Mouse (Mus musculus): ENCODE results near the gene Efcab9. TPM values are rescaled to one million over a fixed set of nuclear protein-coding genes. Genes with fewer than 3 reads are reported as not detected.

Gene Efcab9
- total and polyA plus RNA-seq, 3 experiments, result 0.77 to 1.3 TPM; not detected in 1

DNA sequence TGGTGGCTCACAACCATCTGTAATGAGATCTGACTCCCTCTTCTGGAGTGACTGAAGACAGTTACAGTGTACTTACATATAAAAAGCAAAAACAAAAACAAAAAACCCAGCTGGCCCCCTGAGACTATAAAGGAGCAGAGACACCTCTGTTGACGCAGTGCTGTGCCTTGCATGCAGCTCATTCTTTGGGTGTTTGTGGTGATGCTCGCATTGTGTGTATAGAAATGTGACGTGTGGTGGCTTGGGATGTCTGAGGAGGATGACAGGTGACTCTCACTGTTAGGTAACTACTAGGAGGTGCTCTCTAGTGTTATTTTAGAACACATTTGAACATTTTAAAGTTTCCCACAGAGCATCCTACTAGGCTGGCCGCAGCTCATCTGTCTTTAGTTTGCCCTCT is 3.8 kb upstream of the Efcab9 start:
- no peak for DNase-seq (ENCODE audit: low read depth, low spot score)
- H3K36me3 ChIP-seq (ENCODE audit: control insufficient read depth in 1 of 2, insufficient read depth in 2 of 2, low read length in 2 of 2), result peaks cover 0 to 14% of the 10 kb centered on the region in 2 experiments; a peak in 2 of 4 replicates
- H3K27me3 ChIP-seq (ENCODE audit: control insufficient read depth in 1 of 2, insufficient read depth in 2 of 2, low read length in 2 of 2), result no peaks in the 10 kb centered on the region
- no peak overlapping the region for H3K4me3 ChIP-seq (ENCODE audit: control insufficient read depth in 1 of 2, insufficient read depth in 1 of 2, low read depth in 2 of 2, low read length in 2 of 2)
- H3K79me2 ChIP-seq (ENCODE audit: control insufficient read depth, insufficient read depth, low read length, poor library complexity), result peaks cover 8% of the 10 kb centered on the region
- TF ChIP-seq MAX (IDR thresholded peaks at IDR 0.05; ENCODE audit: low read length), result no peak
- no peak for TF ChIP-seq MAZ (IDR thresholded peaks at IDR 0.05; ENCODE audit: low read depth, low read length)
- no peak for TF ChIP-seq NELFE (IDR thresholded peaks at IDR 0.05; ENCODE audit: low read depth, low read length)
- H3K4me1 ChIP-seq (ENCODE audit: control insufficient read depth in 1 of 2, insufficient read depth in 2 of 2, low read length in 2 of 2), result peaks cover 0 to 24% of the 10 kb centered on the region in 2 experiments; a peak in 3 of 4 replicates
- H3K9ac ChIP-seq (ENCODE audit: control insufficient read depth, low read depth, low read length, poor library complexity, severe bottlenecking), result no peak overlapping the region
- no peaks in the 10 kb centered on the region for H3K9me3 ChIP-seq (replicated peaks; ENCODE audit: insufficient read depth, low read length)
- no peak overlapping the region for H3K27ac ChIP-seq (ENCODE audit: control insufficient read depth, low read depth, low read length)

DNA sequence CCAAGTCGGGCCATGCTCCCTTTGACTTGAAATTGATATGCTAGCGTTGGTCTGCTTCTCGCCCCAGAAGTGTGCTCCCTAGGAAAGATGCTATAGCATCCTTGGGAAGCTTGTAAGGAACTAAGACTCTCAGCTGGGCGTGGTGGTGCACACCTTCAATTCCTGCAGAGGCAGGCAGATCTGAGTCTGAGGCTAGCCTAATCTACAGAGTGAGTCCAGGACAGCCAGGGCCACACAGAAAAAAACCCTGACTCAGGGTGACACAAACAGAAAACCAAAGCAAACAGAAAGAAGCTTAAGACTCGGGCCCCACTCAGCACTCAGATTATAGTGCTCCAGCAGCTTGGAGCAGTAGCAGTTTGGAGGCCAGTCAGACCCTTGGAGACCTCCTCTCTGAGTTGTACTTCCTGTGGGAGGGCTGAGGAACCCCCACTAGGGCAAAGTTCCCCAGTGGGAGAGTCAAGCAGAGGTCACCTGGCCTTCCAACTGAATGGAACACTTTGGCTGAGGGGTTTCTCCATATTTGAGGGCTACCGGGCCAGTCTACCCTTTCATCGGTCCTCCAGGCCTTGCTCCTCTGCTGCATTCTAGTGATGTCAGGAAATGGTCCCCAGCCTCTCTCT is 2.7 kb upstream of the Efcab9 start:
- Histone ChIP-seq H3K9ac (ENCODE audit: control insufficient read depth, low read depth, low read length, poor library complexity, severe bottlenecking) (no peak overlapping the region), H3K4me3 (ENCODE audit: control insufficient read depth in 1 of 2, insufficient read depth in 1 of 2, low read depth in 2 of 2, low read length in 2 of 2) (no peak overlapping the region), H3K27me3 (ENCODE audit: control insufficient read depth in 1 of 2, insufficient read depth in 2 of 2, low read length in 2 of 2) (no peaks in the 10 kb centered on the region), H3K36me3 (ENCODE audit: control insufficient read depth in 1 of 2, insufficient read depth in 2 of 2, low read length in 2 of 2) (peaks cover 0 to 14% of the 10 kb centered on the region in 2 experiments; a peak in 2 of 4 replicates), H3K4me1 (ENCODE audit: control insufficient read depth in 1 of 2, insufficient read depth in 2 of 2, low read length in 2 of 2) (peaks cover 0 to 24% of the 10 kb centered on the region in 2 experiments; a peak in 3 of 4 replicates), H3K9me3 (replicated peaks; ENCODE audit: insufficient read depth, low read length) (no peaks in the 10 kb centered on the region), H3K79me2 (ENCODE audit: control insufficient read depth, insufficient read depth, low read length, poor library complexity) (peaks cover 8% of the 10 kb centered on the region), H3K27ac (ENCODE audit: control insufficient read depth, low read depth, low read length) (no peak overlapping the region)
- no peak for DNase-seq (ENCODE audit: low read depth, low spot score)
- TF ChIP-seq ETS1 (IDR thresholded peaks at IDR 0.05; ENCODE audit: low read depth, low read length) (no peak), MYB (IDR thresholded peaks at IDR 0.05; ENCODE audit: low read depth, low read length) (no peak), USF2 (IDR thresholded peaks at IDR 0.05; ENCODE audit: borderline replicate concordance in 1 of 2, insufficient read depth in 1 of 2, low read depth in 1 of 2, low read length in 2 of 2) (no peak), CHD2 (IDR thresholded peaks at IDR 0.05; ENCODE audit: low read length) (no peak), ELF1 (IDR thresholded peaks at IDR 0.05; ENCODE audit: low read depth, low read length) (no peak), JUND (IDR thresholded peaks at IDR 0.05; ENCODE audit: low read depth, low read length) (no peak), CHD1 (IDR thresholded peaks at IDR 0.05; ENCODE audit: low read depth, low read length) (no peak), RCOR1 (IDR thresholded peaks at IDR 0.05; ENCODE audit: low read depth, low read length) (no peak), RAD21 (IDR thresholded peaks at IDR 0.05; ENCODE audit: low read depth, low read length) (no peak), TCF12 (IDR thresholded peaks at IDR 0.05; ENCODE audit: low read depth, low read length) (no peak), TBP (IDR thresholded peaks at IDR 0.05; ENCODE audit: low read depth, low read length) (no peak), HCFC1 (IDR thresholded peaks at IDR 0.05; ENCODE audit: low read depth, low read length) (no peak)

Data from MEL (cell line).